Mouse (Mus musculus): Measurements from ENCODE around the gene Zbp1.

- TF ChIP-seq CTCF (IDR thresholded peaks at IDR 0.05; ENCODE audit: low read depth) (no peak), EP300 (IDR thresholded peaks at IDR 0.05; ENCODE audit: low read depth) (no peak)
Measured at GRCm38 (mm10) chr2:173261497-173261896, 42.8 kb upstream of the Zbp1 start.

Data from liver, postnatal 0 days (tissue).